Mouse (Mus musculus) lung, postnatal 0 days (tissue): ENCODE results near the gene Rab1a.

Experiments used
- CTCF ChIP-seq: IDR thresholded peaks from 2 replicates; pipeline ENCODE4 v1.5.1; 2016; ENCODE audit warnings: antibody characterized with exemption, mild to moderate bottlenecking
- EP300 ChIP-seq: IDR thresholded peaks from 2 replicates; pipeline ENCODE4 v1.6.1; 2016; ENCODE audit warnings: antibody characterized with exemption, mild to moderate bottlenecking, control low read depth

DNA sequence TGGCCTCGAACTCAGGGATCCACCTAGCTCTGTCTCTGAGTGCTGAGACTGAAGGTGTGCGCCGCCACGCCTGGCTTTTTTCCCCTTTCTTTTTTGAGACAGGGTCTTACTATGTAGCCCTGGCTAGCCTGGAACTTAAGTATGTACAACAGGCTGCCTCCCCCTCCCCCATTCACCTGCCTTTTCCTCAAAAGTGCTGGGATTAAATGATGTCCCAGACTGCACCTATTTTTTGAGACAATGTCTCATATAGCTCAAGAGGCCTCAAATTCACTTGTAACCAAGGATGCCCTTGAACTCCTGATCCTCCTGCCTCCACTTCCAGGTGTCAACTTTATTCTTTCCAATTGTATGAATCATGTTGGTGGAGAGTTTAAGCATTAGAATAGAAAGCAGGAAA lies 24.7 kb downstream of the Rab1a start:
- TF ChIP-seq CTCF (no peak), EP300 (no peak)
